Mouse (Mus musculus) kidney, adult 2 months (tissue): ENCODE measurements around the gene Lpp.

Experiments
- CTCF ChIP-seq: fragments of 200-500 bp; conservative IDR thresholded peaks from 2 replicates; pipeline ENCODE4 v1.5.1; 2011; ENCODE audit warnings: low read depth, mild to moderate bottlenecking, control low read depth, low read length, moderate library complexity, mixed read lengths; ENCODE audit not compliant: insufficient read depth, insufficient read length
- POLR2A ChIP-seq: fragments of 200-500 bp; IDR thresholded peaks from one replicate; pipeline ENCODE4 v1.6.1; 2011; ENCODE audit warnings: low read depth, low read length, control low read depth

GRCm38 (mm10) chr16:24644760-24645406 is 251.6 kb downstream of the Lpp start:
- TF ChIP-seq POLR2A (no peak), CTCF (no peak)
